Mouse (Mus musculus): ENCODE measurements around the gene Enpep. TPM values are rescaled to one million over a fixed set of nuclear protein-coding genes. Genes with fewer than 3 reads are reported as not detected.

Enpep gene
- polyA plus RNA-seq (2012; rRNA removed), result 0.14 and 0.23 TPM in 2 replicates

- H3K4me1 ChIP-seq (ENCODE audit: control insufficient read depth, insufficient read depth, low read length), result peaks cover 3% of the 10 kb centered on the region; the same call in 1 of the 2 replicates
- H3K27me3 ChIP-seq (ENCODE audit: control insufficient read depth, insufficient read depth, low read length), result no peaks in the 10 kb centered on the region
- TF ChIP-seq CTCF (IDR thresholded peaks at IDR 0.05; ENCODE audit: control insufficient read depth, insufficient read depth, insufficient replicate concordance, low read depth, low read length) (no peak), POLR2A (IDR thresholded peaks at IDR 0.05; ENCODE audit: control insufficient read depth, low read depth, low read length) (no peak)
- H3K27ac ChIP-seq (ENCODE audit: control insufficient read depth, insufficient read depth, low read depth, low read length), result no peak within 1 kb of the TSS
- peak within 1 kb of the TSS; percentile 13 for H3K4me3 ChIP-seq (ENCODE audit: control insufficient read depth, low read depth, low read length)
- no peaks in the 10 kb centered on the region for H3K36me3 ChIP-seq (ENCODE audit: control insufficient read depth, insufficient read depth, low read length)
Observed at GRCm38 (mm10) chr3:129332586-129332985, at the start of gene Enpep. TSS of gene Enpep (minus strand) at chr3:129332720.

GRCm38 (mm10) chr3:129379109-129379508, 46.6 kb upstream of the Enpep start:
- 0 out of 2 replicates have a peak, but pooled peaks cover 2% of the 10 kb centered on the region for H3K4me1 ChIP-seq (ENCODE audit: control insufficient read depth, insufficient read depth, low read length)
- no peaks in the 10 kb centered on the region for H3K36me3 ChIP-seq (ENCODE audit: control insufficient read depth, insufficient read depth, low read length)
- no peak overlapping the region for H3K4me3 ChIP-seq (ENCODE audit: control insufficient read depth, low read depth, low read length)
- TF ChIP-seq CTCF (IDR thresholded peaks at IDR 0.05; ENCODE audit: control insufficient read depth, insufficient read depth, insufficient replicate concordance, low read depth, low read length) (no peak), POLR2A (IDR thresholded peaks at IDR 0.05; ENCODE audit: control insufficient read depth, low read depth, low read length) (no peak)
- no peaks in the 10 kb centered on the region for H3K27me3 ChIP-seq (ENCODE audit: control insufficient read depth, insufficient read depth, low read length)
- no peak overlapping the region for H3K27ac ChIP-seq (ENCODE audit: control insufficient read depth, insufficient read depth, low read depth, low read length)

GRCm38 (mm10) chr3:129375087-129375486, 42.6 kb upstream of the Enpep start:
- H3K4me3 ChIP-seq (ENCODE audit: control insufficient read depth, low read depth, low read length), result no peak overlapping the region
- H3K27ac ChIP-seq (ENCODE audit: control insufficient read depth, insufficient read depth, low read depth, low read length), result no peak overlapping the region
- peaks cover 4% of the 10 kb centered on the region; the same call in 1 of the 2 replicates for H3K4me1 ChIP-seq (ENCODE audit: control insufficient read depth, insufficient read depth, low read length)
- TF ChIP-seq POLR2A (IDR thresholded peaks at IDR 0.05; ENCODE audit: control insufficient read depth, low read depth, low read length), result no peak
- TF ChIP-seq CTCF (IDR thresholded peaks at IDR 0.05; ENCODE audit: control insufficient read depth, insufficient read depth, insufficient replicate concordance, low read depth, low read length), result no peak
- H3K36me3 ChIP-seq (ENCODE audit: control insufficient read depth, insufficient read depth, low read length), result no peaks in the 10 kb centered on the region
- no peaks in the 10 kb centered on the region for H3K27me3 ChIP-seq (ENCODE audit: control insufficient read depth, insufficient read depth, low read length)

- Histone ChIP-seq H3K27me3 (ENCODE audit: control insufficient read depth, insufficient read depth, low read length) (no peaks in the 10 kb centered on the region), H3K36me3 (ENCODE audit: control insufficient read depth, insufficient read depth, low read length) (no peaks in the 10 kb centered on the region), H3K4me1 (ENCODE audit: control insufficient read depth, insufficient read depth, low read length) (peaks cover 7% of the 10 kb centered on the region), H3K4me3 (ENCODE audit: control insufficient read depth, low read depth, low read length) (no peak overlapping the region), H3K27ac (ENCODE audit: control insufficient read depth, insufficient read depth, low read depth, low read length) (no peak overlapping the region)
- no peak for TF ChIP-seq POLR2A (IDR thresholded peaks at IDR 0.05; ENCODE audit: control insufficient read depth, low read depth, low read length)
- no peak for TF ChIP-seq CTCF (IDR thresholded peaks at IDR 0.05; ENCODE audit: control insufficient read depth, insufficient read depth, insufficient replicate concordance, low read depth, low read length)
Observed at GRCm38 (mm10) chr3:129373108-129373507, 40.6 kb upstream of the Enpep start.

GRCm38 (mm10) chr3:129369491-129369890, 37.0 kb upstream of the Enpep start:
- Histone ChIP-seq H3K27ac (ENCODE audit: control insufficient read depth, insufficient read depth, low read depth, low read length) (no peak overlapping the region), H3K4me3 (ENCODE audit: control insufficient read depth, low read depth, low read length) (no peak overlapping the region), H3K27me3 (ENCODE audit: control insufficient read depth, insufficient read depth, low read length) (no peaks in the 10 kb centered on the region), H3K36me3 (ENCODE audit: control insufficient read depth, insufficient read depth, low read length) (no peaks in the 10 kb centered on the region), H3K4me1 (ENCODE audit: control insufficient read depth, insufficient read depth, low read length) (peaks cover 10% of the 10 kb centered on the region)
- TF ChIP-seq CTCF (IDR thresholded peaks at IDR 0.05; ENCODE audit: control insufficient read depth, insufficient read depth, insufficient replicate concordance, low read depth, low read length) (no peak), POLR2A (IDR thresholded peaks at IDR 0.05; ENCODE audit: control insufficient read depth, low read depth, low read length) (no peak)

- H3K4me3 ChIP-seq (ENCODE audit: control insufficient read depth, low read depth, low read length), result no peak overlapping the region
- H3K36me3 ChIP-seq (ENCODE audit: control insufficient read depth, insufficient read depth, low read length), result no peaks in the 10 kb centered on the region
- peaks cover 8% of the 10 kb centered on the region for H3K4me1 ChIP-seq (ENCODE audit: control insufficient read depth, insufficient read depth, low read length)
- H3K27ac ChIP-seq (ENCODE audit: control insufficient read depth, insufficient read depth, low read depth, low read length), result no peak overlapping the region
- TF ChIP-seq CTCF (IDR thresholded peaks at IDR 0.05; ENCODE audit: control insufficient read depth, insufficient read depth, insufficient replicate concordance, low read depth, low read length) (no peak), POLR2A (IDR thresholded peaks at IDR 0.05; ENCODE audit: control insufficient read depth, low read depth, low read length) (no peak)
- H3K27me3 ChIP-seq (ENCODE audit: control insufficient read depth, insufficient read depth, low read length), result no peaks in the 10 kb centered on the region
Observed at GRCm38 (mm10) chr3:129365919-129366318, 33.4 kb upstream of the Enpep start.

- peak overlapping the region; percentile 61 for H3K4me3 ChIP-seq (ENCODE audit: control insufficient read depth, low read depth, low read length)
- no peak overlapping the region for H3K27ac ChIP-seq (ENCODE audit: control insufficient read depth, insufficient read depth, low read depth, low read length)
- TF ChIP-seq POLR2A (IDR thresholded peaks at IDR 0.05; ENCODE audit: control insufficient read depth, low read depth, low read length), result no peak
- TF ChIP-seq CTCF (IDR thresholded peaks at IDR 0.05; ENCODE audit: control insufficient read depth, insufficient read depth, insufficient replicate concordance, low read depth, low read length), result no peak
- peaks cover 8% of the 10 kb centered on the region for H3K4me1 ChIP-seq (ENCODE audit: control insufficient read depth, insufficient read depth, low read length)
- no peaks in the 10 kb centered on the region for H3K36me3 ChIP-seq (ENCODE audit: control insufficient read depth, insufficient read depth, low read length)
- no peaks in the 10 kb centered on the region for H3K27me3 ChIP-seq (ENCODE audit: control insufficient read depth, insufficient read depth, low read length)
Observed at GRCm38 (mm10) chr3:129364818-129365390, 32.4 kb upstream of the Enpep start.
